Mouse (Mus musculus): ENCODE results near the gene Fbxl13.
A peak's percentile ranks its signal among the peaks of the same experiment; 100 is the strongest.
"Not testable (repeated sequence)": the region's sequence is repeated elsewhere in the genome, so short reads cannot be mapped to it uniquely, and the experiment has no call there.

Gene Fbxl13

DNA sequence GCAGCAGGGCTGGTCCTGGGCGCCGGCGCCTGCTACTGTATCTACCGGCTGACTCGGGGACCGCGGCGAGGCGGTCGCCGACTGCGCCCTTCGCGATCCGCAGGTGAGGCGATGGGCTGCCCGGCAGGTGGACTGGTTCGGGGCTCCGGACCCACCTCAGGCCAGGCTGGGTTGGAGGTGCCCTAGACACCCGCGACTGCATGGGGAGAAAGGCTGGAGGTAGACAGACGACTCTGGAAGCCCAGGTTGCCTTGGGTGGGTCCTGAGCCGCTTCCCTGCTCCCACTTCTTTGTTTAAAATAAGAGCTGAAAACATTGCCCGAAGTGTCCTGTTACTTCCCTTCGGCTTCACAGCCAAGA lies 678 bp upstream of the Fbxl13 start:
- Histone ChIP-seq H3K4me1 (replicated peaks; ENCODE audit: low read depth, low read length) (peaks cover 40% of the 10 kb centered on the region), H3K36me3 (ENCODE audit: insufficient read depth, low read length) (peaks cover 38% of the 10 kb centered on the region)
- TF ChIP-seq POU5F1 (IDR thresholded peaks at IDR 0.05; ENCODE audit: borderline replicate concordance, low read length): no peak
- no peak for TF ChIP-seq NANOG (IDR thresholded peaks at IDR 0.05; ENCODE audit: borderline replicate concordance, low read length)
- no peak for TF ChIP-seq CTCF (conservative IDR thresholded peaks at IDR 0.05; ENCODE audit: low read length)

DNA sequence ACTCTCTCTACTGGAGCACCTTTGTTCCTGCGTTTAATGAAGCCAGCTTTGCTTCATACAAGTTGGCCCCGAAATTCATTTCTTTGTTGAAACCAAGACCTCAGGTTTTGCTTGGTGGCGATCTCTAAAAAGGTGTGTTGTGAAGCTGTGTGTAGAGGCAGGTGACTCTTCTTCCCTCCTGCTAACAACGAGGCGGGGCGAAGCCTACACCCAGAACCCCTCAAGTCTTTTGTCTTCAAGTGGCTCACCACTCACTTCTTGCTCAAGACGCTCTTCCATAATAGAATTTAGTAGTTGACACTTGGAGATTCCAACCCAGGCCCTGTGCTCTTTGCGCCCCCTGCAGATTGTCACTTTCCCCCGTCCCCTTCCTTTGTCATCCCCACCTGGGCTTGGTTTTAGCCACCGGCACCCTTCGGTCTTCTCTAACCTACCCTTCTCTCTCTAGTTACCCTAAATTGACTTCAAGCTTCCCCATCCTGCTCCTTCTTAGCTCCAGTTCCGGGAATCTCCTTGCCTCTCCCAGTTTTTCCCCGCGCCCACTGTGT lies 469 bp downstream of the Fbxl13 start:
- Histone ChIP-seq H3K36me3 (ENCODE audit: insufficient read depth, low read length) (peaks cover 26% of the 10 kb centered on the region), H3K9me3 (ENCODE audit: low read length) (no peaks in the 10 kb centered on the region), H3K27me3 (ENCODE audit: insufficient read depth, low read length) (peaks cover 9% of the 10 kb centered on the region), H3K4me3 (replicated peaks; ENCODE audit: low read length) (peak overlapping the region; percentile 82), H3K4me1 (replicated peaks; ENCODE audit: low read depth, low read length) (peaks cover 31% of the 10 kb centered on the region)
- TF ChIP-seq NANOG (IDR thresholded peaks at IDR 0.05; ENCODE audit: borderline replicate concordance, low read length): no peak
- no peak; the same call in 1 of the 2 replicates for TF ChIP-seq CTCF (conservative IDR thresholded peaks at IDR 0.05; ENCODE audit: low read length)
- TF ChIP-seq POU5F1 (IDR thresholded peaks at IDR 0.05; ENCODE audit: borderline replicate concordance, low read length): no peak

More for the DNA sequence above, 678 bp upstream of the Fbxl13 start:
- Histone ChIP-seq H3K4me3 (replicated peaks; ENCODE audit: low read length) (peak overlapping the region; percentile 95), H3K27me3 (ENCODE audit: insufficient read depth, low read length) (peaks cover 9% of the 10 kb centered on the region), H3K9me3 (ENCODE audit: low read length) (no peaks in the 10 kb centered on the region)

DNA sequence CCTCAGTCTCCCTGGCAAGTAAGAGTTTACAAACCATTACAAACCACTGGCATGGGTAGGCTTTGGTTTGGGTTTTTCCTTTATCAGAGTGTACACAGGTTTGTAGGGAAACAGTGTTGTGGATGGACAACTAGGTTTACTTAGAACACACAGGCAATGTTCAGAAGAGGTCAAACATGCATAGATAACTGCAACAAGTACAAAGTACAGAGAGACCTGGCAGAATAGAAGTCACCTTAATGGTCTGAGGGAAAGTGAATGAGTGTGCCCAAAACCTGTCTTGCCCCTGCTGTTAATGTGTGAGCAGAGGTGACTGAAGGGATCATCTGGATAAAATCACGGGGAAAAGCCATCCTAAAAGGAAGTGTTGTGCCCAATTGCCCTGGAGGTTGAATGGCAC lies 1.8 kb downstream of the Fbxl13 start:
- TF ChIP-seq NANOG (IDR thresholded peaks at IDR 0.05; ENCODE audit: borderline replicate concordance, low read length) (no peak), CTCF (conservative IDR thresholded peaks at IDR 0.05; ENCODE audit: low read length) (no peak), POU5F1 (IDR thresholded peaks at IDR 0.05; ENCODE audit: borderline replicate concordance, low read length) (no peak)
- Histone ChIP-seq H3K4me1 (replicated peaks; ENCODE audit: low read depth, low read length) (peaks cover 26% of the 10 kb centered on the region), H3K4me3 (replicated peaks; ENCODE audit: low read length) (no peak overlapping the region), H3K9me3 (ENCODE audit: low read length) (peaks cover 2% of the 10 kb centered on the region), H3K36me3 (ENCODE audit: insufficient read depth, low read length) (peaks cover 12% of the 10 kb centered on the region), H3K27me3 (ENCODE audit: insufficient read depth, low read length) (peaks cover 9% of the 10 kb centered on the region)

DNA sequence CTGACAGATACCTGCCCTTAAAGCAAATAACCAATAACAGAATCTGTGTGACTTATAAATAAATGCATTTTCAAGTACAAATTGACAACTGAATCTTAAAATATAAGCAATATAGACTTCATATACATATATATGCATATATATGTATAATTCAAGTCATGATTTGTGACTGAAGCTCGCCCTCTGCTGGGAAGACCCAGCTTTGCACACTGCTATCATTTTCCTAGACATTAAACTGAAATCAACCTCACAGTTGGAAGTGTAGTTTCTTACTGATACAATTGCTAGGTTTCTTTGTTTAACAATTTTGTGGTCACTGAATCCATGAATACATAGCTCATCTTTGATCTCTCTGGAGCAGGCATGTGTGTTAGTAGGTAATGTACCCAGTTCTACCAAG lies 4.5 kb downstream of the Fbxl13 start:
- peak; percentile 65 for TF ChIP-seq CTCF (conservative IDR thresholded peaks at IDR 0.05; ENCODE audit: low read length)
- TF ChIP-seq NANOG (IDR thresholded peaks at IDR 0.05; ENCODE audit: borderline replicate concordance, low read length): no peak
- Histone ChIP-seq H3K36me3 (ENCODE audit: insufficient read depth, low read length) (no peaks in the 10 kb centered on the region), H3K9me3 (ENCODE audit: low read length) (peaks cover 27% of the 10 kb centered on the region), H3K4me1 (replicated peaks; ENCODE audit: low read depth, low read length) (peaks cover 14% of the 10 kb centered on the region), H3K4me3 (replicated peaks; ENCODE audit: low read length) (no peak overlapping the region), H3K27me3 (ENCODE audit: insufficient read depth, low read length) (peaks cover 9% of the 10 kb centered on the region)

DNA sequence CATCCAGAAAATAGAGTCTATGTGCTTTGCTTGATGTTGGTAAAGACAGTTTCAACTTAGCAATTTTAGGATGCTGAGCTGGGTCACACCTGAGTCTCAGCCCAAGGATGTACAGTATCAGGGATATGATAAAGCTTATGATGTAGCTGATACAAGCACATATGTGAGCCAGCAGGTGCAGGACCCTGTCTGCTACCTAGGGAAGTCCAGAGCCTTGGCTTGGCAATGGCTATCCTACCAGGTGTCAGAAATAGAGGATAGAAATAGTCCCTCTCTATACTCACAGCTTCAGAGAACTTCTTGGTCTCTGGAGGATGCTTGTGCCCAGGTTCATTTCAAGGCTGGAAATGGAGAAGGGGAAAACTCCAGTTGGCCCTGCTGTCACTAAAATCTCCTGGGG lies 19.5 kb downstream of the Fbxl13 start:
- no peaks in the 10 kb centered on the region for H3K4me1 ChIP-seq (replicated peaks; ENCODE audit: low read depth, low read length)
- no peaks in the 10 kb centered on the region for H3K36me3 ChIP-seq (ENCODE audit: insufficient read depth, low read length)
- no peaks in the 10 kb centered on the region for H3K27me3 ChIP-seq (ENCODE audit: insufficient read depth, low read length)

DNA sequence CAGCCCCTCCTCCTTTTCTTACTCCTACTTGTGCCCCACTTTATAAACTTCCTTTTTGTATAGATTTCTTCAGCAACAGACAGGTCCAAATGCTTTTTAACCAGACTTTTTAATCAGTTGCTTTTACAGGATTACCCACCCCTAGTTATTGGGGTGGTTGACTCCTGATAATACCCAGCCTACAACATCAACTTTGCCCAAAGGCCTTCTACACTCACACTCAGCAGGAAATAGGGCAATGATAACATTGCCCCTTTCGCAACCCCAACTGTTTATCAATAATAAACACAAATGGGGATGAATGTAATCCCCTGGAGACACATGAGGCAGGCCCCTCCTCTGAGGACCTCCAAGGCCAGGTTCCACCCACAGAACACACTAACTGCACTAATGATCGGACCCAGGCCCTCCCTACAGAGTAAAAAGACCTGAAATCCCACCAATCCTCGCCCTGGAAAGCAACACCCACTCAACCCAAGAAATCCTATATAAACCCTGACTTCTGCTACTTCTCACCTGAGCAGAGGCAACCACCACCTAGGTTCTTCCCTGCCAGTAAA lies 28.9 kb downstream of the Fbxl13 start:
- H3K4me3 ChIP-seq (replicated peaks; ENCODE audit: low read length): no peak overlapping the region
- H3K9me3 ChIP-seq (ENCODE audit: low read length): no peaks in the 10 kb centered on the region
- no peaks in the 10 kb centered on the region for H3K36me3 ChIP-seq (ENCODE audit: insufficient read depth, low read length)
- H3K4me1 ChIP-seq (replicated peaks; ENCODE audit: low read depth, low read length): no peaks in the 10 kb centered on the region
- no peak for TF ChIP-seq CTCF (conservative IDR thresholded peaks at IDR 0.05; ENCODE audit: low read length)
- no peak for TF ChIP-seq POU5F1 (IDR thresholded peaks at IDR 0.05; ENCODE audit: borderline replicate concordance, low read length)
- TF ChIP-seq NANOG (IDR thresholded peaks at IDR 0.05; ENCODE audit: borderline replicate concordance, low read length): no peak
- no peaks in the 10 kb centered on the region for H3K27me3 ChIP-seq (ENCODE audit: insufficient read depth, low read length)

More for the DNA sequence above, 19.5 kb downstream of the Fbxl13 start:
- Histone ChIP-seq H3K9me3 (ENCODE audit: low read length) (peaks cover 8% of the 10 kb centered on the region), H3K4me3 (replicated peaks; ENCODE audit: low read length) (no peak overlapping the region)
- TF ChIP-seq NANOG (IDR thresholded peaks at IDR 0.05; ENCODE audit: borderline replicate concordance, low read length): no peak

DNA sequence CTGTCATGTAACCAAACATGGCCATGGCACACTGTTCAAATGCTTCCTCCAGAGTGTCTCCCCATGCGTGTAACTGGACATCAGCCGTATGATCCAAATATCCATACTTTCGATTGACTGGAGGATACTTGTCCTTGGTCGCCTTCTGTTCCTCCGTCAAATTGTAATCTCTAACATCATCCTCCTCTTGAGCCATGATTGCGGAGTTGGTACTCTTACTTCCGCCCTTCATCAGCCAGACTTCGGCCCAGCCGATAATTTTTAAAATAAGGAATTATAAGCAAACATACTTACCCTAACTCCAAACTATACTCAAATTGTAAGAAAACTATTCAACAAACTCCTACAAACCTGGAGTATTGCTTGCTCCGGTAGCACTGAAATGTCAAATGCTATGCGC lies 31.1 kb downstream of the Fbxl13 start:
- H3K4me1 ChIP-seq (replicated peaks; ENCODE audit: low read depth, low read length); H3K36me3 ChIP-seq (ENCODE audit: insufficient read depth, low read length); H3K9me3 ChIP-seq (ENCODE audit: low read length); H3K27me3 ChIP-seq (ENCODE audit: insufficient read depth, low read length); H3K4me3 ChIP-seq (replicated peaks; ENCODE audit: low read length): not testable (repeated sequence)

DNA sequence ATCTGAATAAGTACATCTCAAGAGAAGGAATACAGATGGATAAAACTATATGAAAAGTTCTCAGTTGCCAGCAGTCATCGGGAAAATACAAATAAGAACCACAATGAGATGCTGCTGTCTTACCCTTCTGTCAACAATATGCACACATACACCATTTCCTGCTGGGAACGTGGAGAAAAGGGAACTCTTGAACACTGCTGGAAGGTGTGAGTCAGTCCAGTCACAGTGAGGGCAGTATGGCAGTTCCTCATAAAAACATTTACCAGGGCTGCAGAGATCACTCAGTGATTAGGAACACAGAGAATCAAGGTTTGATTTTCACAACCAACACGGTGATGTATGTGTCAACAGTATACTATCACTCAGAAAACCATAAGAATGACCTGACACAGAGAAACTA lies 34.4 kb downstream of the Fbxl13 start:
- H3K9me3 ChIP-seq (ENCODE audit: low read length): no peaks in the 10 kb centered on the region
- TF ChIP-seq POU5F1 (IDR thresholded peaks at IDR 0.05; ENCODE audit: borderline replicate concordance, low read length) (no peak), NANOG (IDR thresholded peaks at IDR 0.05; ENCODE audit: borderline replicate concordance, low read length) (no peak), CTCF (conservative IDR thresholded peaks at IDR 0.05; ENCODE audit: low read length) (no peak)
- H3K4me3 ChIP-seq (replicated peaks; ENCODE audit: low read length): no peak overlapping the region
- no peaks in the 10 kb centered on the region for H3K27me3 ChIP-seq (ENCODE audit: insufficient read depth, low read length)
- H3K4me1 ChIP-seq (replicated peaks; ENCODE audit: low read depth, low read length): 0 out of 2 replicates have a peak, but pooled peaks cover 3% of the 10 kb centered on the region
- H3K36me3 ChIP-seq (ENCODE audit: insufficient read depth, low read length): no peaks in the 10 kb centered on the region
